Mouse (Mus musculus) stomach, postnatal 0 days (tissue): ENCODE results near the gene Eid1.

Experiments
- CTCF ChIP-seq: IDR thresholded peaks from 2 replicates; pipeline ENCODE4 v1.5.1; 2016; ENCODE audit warnings: antibody characterized with exemption, low read depth, mild to moderate bottlenecking, moderate library complexity
- EP300 ChIP-seq: optimal IDR thresholded peaks from 2 replicates; pipeline ENCODE3; 2016; ENCODE audit warnings: antibody characterized with exemption

- TF ChIP-seq CTCF (no peak), EP300 (no peak)
Measured at GRCm38 (mm10) chr2:125667721-125668120, 5.2 kb upstream of the Eid1 start.
